Mouse (Mus musculus) gastrocnemius, postnatal 4 days (tissue): Measurements from ENCODE around the gene Ndfip2. TPM values are rescaled to one million over a fixed set of nuclear protein-coding genes. Genes with fewer than 3 reads are reported as not detected.
A peak's percentile ranks its signal among the peaks of the same experiment; 100 is the strongest.

Experiments
- DNase-seq, 2 experiments: peaks; one replicate each; pipeline ENCODE4 v3.0.0; 2021 to 2022; ENCODE audit warnings: low spot score in 2 of 2, mixed read lengths in 2 of 2
- long read RNA-seq, 2 experiments: library from polyadenylated mRNA; stranded (forward); transcript quantifications; one replicate each; pipeline ENCODE4 v2.0.0; 2021
- total RNA-seq, 2 experiments: library from RNA; stranded (reverse); gene quantifications; 2 replicates each; pipeline ENCODE4 v1.2.3; 2021

Gene Ndfip2
- 10 to 100 TPM; 25.0 to 27.2 TPM for total RNA-seq
- long read RNA-seq, experiment 1, transcript Ndfip2-206 (8 exons, 2,532 nt): major isoform, 86 of 113 reads
- long read RNA-seq, experiment 1, transcript Ndfip2-202 (8 exons, 1,695 nt): minor isoform, 24 of 113 reads
- long read RNA-seq, experiment 1, partial matches to known transcripts: 1 of 113 reads
- long read RNA-seq, experiment 1, other reads (novel, unspliced or antisense): 2 of 113 reads
- long read RNA-seq, experiment 2, transcript Ndfip2-202 (8 exons, 1,695 nt): minor isoform, 14 of 75 reads
- long read RNA-seq, experiment 2, transcript Ndfip2-206 (8 exons, 2,532 nt): major isoform, 58 of 75 reads
- long read RNA-seq, experiment 2, partial matches to known transcripts: 2 of 75 reads
- long read RNA-seq, experiment 2, other reads (novel, unspliced or antisense): 1 of 75 reads

DNA sequence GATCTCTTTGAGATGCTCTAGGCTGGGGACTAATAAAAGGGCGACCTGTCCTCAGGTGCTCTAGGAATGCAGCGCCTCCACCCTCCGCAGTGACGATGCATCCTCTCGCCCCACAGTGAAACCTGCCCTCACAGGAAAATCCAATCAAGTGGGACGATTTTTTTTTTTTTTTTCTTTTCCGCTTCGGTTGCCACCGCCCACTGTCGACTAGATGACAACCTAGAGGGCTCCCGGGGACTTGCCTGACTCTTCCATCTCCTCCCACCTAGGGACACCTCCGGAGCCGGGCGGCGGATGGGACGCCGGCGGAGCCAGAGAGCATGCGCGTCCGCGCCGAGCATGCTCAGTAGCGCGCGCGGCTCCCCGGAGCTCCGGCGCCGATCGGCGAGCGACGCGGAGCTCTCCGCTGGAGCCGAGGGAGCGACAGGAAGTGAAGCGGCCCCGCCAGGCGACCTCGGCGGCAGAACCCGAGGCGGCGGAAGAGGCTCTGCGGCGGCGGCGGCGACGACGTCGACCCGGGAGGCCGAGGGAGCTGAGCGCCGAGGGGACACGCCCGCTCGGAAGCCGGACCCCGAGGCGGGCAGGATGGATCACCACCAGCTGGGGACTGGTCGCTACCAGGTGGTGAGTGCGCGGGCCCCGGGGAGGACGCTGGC lies at the start of gene Ndfip2:
Gene Ndfip2 (plus strand): TSS at position 195 of the 656 bp plus-strand sequence.
- peak; percentile 70 to 79 for DNase-seq

DNA sequence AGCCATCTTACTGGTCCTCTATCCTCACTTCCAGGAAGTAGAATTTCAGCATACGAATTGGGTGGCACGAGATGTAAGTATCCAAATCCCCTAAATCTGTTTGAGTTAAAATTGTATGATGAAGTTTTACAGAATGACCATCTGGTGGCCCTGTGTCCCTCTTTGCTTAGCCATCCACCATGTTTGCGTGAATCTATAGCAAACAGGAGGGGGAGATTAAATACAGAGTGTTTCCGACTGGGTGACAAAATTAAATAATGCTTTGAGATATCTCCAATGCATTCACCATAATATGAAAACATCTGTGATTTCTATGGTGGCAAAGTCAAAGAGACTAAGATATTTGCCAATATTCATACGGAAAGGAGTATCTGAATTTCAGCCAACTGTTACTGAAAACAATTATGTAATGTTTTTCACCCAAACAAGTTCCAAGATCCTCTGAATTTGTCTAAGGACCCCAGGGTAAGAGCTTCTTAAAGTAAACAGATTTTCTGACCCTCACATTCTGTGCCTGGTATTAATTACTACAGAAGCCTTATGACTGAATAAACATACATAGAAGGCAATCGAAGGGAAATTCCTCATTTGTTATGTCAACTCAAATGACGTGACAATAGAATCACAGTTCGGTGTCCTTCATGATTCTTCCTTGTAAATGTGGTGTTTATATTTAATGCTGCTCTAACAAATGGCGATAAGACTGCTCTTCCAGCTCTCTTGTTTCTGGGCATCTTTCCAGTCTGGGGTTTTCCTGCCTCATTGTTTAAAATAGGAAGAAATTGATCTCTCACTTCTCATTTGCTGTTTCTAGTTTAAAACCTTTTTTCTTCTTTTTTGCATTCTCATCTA lies 38.6 kb upstream of the Ndfip2 start:
- DNase-seq: no peak

DNA sequence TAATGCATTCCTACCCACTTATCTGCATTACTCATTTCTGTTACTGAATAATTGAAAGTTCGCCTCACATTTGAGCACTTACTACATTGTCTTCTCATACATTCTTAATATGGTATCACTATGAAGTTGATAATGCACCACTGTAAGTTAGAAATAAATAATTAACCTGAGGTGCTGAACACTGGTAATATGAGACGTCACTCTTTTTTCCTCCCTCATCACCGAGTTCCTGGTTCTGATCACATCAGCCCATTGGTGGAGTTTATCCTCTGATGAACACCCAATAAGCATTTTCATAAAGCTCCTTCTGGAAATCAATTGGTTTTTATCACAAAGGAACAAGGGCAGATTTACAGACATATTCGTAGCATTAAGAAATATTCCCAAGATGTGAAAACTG lies 36.1 kb upstream of the Ndfip2 start:
- DNase-seq: no peak

DNA sequence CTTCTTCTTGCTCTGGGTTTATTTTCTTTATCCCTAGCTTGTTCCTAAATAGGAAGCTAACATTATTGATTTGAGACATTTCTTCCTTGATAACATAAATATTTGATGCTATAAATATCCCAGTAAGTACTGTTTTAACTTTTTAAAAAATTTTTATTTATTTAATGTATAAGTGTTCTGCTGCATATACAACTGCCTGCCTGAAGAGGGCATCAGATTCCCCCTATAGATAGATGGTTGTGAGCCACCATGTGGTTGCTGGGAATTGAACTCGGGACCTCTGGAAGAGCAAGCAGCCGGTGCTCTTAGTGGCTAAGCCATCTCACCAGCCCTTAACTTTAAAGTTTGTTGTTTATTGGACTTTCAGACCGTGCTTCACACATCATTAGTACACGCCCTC lies 32.6 kb upstream of the Ndfip2 start:
- no peak for DNase-seq

DNA sequence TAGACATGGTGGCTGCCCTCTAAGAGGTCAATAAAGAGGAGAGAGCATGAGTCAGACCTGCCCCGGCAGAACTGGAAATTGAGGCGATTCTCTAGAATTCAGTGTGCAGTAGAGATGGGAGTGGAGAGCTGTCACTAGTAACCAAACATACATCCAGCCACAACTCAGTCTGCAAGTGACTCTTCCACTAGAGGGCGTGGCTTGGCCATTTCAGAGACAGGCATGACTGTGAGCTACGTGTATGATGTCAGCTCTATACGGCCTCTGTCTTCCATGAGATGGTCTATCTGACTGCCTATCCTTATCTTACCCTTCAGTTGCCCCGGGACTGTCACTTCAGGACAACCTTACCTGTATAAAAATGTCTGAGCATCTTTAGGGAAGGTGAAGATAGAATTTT lies 26.0 kb upstream of the Ndfip2 start:
- DNase-seq: no peak

DNA sequence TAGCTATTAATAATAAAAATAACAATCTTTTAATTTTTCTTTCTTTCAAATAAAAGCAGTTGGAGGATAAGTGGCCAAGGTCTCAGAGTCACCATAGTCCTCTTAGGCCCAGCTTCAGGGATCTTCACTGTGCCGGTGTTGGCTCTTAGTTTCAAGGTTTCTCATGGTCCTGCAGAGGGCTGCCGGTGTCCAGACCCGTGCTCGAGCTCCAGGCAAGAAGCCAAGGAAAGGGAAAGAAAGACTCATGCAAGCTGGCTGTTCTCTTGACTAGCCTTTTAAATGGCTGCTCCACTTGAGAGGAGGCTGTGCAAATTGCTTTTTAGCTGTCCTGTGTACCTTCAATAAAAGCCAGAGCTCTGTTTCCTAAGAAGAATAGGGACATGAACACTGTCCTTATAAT lies 21.8 kb upstream of the Ndfip2 start:
- DNase-seq: no peak

DNA sequence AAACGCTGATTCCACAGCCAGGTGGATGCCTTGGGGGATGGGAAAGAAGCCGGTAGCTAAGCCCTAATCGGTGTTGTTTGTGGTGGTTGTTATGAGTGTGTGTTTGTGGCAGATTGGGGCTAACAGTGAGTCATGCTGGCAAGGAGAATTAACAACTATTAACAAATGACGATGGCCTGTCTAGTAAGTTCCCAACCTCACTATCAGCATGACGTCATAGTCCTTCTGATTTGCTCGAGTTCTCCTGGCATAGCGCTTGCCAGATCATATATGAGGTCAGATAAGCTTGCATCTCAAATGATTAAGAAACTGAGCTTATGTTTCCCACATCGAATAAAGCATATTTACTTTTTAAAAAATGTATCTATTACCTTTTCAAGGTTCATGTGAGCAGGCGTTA lies 20.6 kb upstream of the Ndfip2 start:
- DNase-seq: no peak

DNA sequence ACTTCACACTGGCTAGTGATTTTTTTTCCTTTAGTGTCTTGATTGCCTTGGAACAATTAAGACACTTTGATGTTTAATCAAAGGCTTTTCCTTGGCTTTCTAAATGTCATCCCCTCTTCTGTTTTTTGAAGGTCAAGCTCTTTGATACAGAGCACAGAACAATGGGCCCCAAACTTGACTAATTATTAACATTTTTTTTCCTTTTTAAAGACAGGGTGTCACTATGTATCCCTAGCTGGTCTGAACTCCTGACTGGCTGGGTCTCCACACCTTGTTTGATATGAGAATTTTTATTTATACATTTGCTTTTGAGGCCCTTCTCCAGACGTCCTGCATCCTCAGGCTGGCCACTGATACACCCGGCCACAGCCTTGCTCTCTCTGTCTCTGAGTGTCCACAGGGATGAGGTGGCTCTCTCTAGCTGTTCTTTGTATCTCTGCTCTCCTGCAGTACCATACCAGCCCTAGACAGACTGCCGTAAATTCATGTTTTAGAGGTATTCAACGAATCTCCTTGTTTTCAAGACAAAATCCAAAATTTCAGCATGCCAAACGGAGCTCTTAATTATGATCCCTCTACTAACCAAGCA lies 19.8 kb upstream of the Ndfip2 start:
- no peak for DNase-seq

DNA sequence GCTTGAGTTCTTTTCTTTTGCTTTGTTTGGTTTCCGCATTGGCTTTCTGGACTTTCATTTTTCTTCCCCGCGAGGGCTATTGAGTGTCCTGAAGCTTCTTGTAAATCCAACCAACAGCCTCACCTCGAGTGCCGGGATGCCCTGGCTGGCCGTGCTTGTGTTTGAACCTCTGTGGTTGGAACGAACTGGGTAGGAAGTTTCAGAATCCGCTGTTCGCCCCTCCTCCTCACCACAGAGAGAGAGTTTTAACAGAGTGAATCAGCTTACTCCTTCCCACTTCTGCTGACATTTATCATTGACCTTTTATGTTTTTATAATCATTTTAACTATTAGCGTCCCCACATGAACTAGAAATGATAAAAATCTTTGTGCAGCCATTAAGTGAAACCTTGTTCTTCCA lies 18.3 kb upstream of the Ndfip2 start:
- DNase-seq: no peak

DNA sequence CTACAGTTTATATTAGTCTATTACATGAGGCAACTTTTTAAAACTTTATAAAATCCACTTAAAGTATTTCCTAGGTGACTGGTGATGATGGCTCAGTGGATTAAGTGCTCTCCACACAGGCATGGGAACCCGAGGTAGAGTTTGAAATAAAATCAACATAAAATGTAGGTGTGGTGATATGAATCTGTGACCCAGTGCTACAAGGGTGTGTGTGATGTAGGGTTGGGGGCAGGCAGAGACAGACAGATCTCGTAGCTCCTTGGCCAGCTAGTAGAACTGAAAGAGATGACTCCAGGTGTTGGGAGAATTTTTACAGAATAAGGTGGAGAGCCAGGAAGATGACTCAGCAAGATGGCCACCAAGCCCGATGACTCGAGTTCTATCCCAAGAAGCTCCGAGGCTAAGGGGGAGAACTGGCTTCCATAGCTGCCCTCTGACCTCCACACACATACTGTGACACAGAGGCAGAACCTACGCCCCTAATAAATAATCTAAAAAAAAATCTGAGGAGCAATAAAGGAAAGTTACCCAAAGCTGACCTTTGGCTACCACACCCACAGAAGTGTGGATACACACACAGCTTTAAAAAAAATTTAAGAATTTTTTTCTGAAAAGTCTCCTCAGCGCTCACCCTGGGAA lies 14.4 kb upstream of the Ndfip2 start:
- DNase-seq: no peak

DNA sequence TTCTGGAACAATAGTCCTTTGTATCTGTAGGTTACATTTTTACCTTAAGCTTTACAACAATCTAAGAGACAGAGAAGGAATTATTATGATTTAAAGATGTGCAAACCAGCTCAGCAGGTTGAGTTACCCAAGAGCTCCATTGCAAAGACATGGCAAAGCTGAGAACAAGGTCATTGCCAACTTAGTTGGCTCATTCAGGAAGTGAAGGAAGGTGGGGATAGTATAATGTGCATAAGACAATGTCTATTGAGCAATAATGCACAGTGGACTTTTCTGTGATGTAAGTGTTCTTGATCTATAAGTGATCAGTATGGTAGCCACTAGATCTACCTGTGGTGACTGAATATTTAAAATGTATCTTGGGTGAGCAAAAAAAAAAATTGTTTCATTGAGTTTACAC lies 7.3 kb upstream of the Ndfip2 start:
- DNase-seq: no peak

DNA sequence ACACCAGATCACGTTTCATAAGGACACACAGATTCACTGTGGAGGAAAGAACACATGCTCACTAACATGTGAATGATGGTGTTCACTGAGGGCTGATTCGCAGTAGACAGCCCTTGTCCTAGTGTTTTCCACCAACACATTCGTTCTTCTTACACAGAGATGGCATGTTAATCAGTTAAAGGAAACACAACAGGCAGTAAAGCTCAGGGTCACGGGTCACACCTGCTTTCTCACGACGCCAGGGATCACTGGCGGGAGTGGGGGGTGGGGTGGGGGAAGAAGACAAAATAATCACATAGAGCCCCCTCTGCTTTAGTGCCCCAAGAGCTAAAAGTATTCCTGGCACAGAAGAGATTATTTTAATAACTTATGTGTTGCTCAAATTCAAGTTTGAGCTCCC lies 5.1 kb upstream of the Ndfip2 start:
- no peak for DNase-seq

DNA sequence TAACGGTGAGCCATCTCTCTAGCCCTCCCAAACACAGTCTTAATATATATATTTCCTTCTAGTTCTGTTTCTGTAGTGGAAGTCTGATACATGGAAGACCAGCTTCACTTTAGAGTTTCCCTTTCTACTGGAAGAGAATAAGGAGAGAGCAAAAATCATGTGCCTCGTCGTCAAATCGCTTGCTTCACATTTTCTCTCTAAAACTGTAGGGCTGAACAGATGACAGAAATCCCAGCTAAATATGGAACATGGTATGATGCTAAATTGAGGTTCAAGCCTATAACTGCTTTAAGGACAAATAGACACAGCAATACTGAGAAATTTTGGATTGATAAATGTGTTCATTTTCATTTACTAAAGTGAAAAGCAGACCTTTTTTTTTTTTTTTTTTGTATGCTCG lies 4.0 kb upstream of the Ndfip2 start:
- DNase-seq: no peak

DNA sequence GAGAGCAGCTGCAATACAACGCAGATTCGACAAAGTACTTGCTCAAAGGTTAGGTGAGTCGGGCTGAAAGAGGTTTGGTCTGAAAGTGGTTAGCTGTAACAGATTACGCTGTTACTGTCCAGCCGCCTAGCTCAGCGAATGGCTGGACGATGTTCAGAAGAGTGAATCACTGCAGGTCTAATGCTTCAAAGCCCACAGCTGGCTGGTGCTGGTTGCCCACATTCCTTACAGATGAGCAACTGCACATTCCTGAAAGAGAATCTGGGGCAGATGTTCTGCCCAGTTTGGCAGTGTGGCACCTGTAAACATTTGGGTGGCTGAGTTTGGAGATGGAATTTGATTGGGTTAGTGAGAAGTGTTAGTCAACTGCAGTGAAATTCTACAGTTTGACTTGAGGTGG lies 2.8 kb upstream of the Ndfip2 start:
- DNase-seq: peak in 1 of 2 experiments; percentile 10

DNA sequence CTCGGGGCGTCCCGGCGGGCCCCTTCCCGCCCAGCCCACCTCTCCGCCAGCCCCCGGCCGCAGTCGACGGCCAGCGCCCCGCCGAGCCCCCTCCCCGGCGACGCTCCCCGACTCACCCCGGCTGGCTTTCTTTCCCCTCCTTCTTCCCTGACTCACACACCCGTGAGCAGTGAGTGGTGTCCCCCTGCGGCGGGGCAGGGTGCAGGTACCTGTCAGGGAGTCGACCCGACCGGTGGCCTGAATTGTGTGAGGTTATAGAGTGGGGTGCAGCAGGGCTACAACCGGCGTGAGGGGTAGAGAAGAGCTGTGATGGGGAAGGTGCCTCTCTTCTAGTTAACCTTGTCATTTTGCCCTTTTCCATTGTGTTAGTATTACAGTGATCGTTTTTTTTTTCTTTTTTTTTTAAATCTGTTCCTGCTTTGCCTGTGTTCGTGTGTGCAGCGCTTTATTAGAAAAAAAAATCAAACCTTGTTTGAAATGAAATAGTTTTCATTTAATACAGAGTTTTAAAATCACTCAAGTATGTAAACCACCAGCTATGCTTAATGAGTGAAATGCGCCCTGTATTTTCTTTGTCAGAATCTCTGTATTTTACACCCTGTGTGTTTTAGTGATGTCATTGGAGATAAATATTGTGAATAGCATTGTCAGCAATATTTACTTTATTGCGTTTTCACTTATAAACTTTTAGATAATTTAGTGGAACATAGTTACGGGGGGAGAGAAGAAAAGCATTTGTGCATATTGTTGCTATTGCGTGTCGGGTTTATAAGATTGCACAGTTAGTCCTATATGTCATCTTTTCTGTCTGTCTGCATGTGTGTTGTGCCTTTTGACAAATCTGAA lies 885 bp downstream of the Ndfip2 start:
- no peak for DNase-seq

DNA sequence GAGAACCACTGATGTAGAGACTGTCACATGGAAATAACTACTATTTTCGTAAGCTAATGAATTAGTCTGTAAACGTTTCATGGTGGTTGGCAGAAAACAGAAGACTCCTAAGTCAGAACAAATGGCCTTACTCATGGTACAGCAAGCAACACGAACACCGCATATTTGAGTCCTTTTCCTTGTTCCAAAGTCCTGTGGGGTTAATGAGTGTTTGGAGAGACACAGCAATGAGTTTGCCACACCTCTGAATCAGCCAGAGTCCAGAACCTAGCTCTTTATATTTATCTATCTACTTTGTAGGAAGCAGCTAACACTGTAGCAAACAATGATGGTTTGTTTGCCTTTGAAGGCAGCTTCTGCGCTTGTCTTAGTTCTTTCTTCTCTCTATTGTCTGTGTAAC lies 4.5 kb downstream of the Ndfip2 start:
- DNase-seq: no peak

DNA sequence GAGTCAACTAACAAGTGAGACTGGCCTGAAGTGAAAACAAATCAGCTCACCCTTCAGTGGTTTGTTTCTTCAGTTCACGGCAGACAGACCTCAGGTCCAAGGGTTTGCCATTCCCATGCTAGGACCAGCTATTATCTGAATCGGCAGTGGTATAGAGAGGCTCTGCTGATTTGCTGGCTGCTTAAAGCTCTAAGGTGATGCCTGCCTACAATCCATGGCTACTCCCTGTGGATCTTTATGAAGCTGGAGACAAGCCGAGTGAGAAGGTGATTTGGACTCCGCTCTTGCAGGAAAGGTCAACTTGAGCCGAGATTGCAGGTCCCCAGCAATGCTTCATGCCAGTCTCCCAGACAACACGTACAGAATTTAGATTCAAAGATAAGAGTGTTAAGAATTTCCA lies 8.7 kb downstream of the Ndfip2 start:
- DNase-seq: no peak

DNA sequence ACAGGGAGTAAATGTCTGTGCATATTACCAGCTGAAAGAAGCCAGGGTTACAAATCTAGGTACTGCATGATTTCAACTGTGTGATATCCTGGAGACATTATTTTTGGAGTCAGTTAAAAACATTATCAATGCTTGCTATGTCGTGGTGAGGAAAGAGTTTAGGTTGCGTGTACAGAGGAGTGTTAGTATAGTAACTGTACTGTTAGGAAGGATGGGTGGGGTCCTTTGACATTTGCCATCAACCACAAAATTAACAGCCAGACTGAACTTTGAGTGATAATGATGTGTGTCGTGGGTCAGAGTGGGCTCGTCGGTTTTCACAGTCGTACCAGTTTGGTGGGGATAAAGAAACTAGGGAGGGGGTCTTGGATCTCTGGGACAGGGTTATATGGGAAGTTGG lies 13.7 kb downstream of the Ndfip2 start:
- no peak for DNase-seq

DNA sequence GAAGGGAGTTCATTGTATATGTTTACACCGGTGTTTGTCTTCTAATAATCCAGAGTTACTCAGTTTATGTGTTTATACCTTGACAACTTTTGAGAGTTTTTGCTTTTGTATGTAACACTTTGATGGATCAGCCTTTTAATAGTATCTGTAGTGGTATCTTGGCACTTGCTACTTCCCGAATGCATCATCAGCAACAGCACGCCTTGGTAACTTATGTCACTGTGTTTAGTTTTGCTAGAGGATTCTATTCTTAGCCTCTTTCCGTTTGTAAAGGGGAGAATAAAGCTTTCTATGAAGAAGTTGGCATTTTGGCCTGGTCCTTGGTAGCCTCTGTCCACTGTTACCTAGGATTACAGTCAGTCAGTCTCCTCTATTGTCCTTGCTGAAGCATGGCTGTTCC lies 14.2 kb downstream of the Ndfip2 start:
- DNase-seq: no peak

DNA sequence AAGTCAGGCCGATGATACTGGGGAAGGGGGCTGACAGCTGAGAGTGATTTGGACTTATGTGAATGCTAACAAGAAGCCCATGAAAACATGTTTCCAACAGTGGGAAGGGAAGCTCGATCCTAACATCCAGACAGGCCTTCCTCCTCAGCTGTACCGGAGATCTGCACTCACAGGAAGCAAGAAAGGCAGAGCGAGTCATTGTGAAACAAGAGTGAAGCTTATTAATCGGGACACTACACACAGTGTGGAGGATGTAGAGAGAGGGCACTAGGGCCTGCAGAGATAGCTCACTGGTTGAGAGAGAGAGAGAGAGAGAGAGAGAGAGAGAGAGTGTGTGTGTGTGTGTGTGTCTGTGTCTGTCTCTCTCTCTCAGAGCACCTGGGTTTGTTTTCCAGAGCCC lies 16.8 kb downstream of the Ndfip2 start:
- no peak for DNase-seq
